Mouse (Mus musculus) kidney, postnatal 0 days (tissue): ENCODE data around the gene Rin2. TPM values are rescaled to one million over a fixed set of nuclear protein-coding genes. Genes with fewer than 3 reads are reported as not detected.
"Not testable (repeated sequence)": the region's sequence is repeated elsewhere in the genome, so short reads cannot be mapped to it uniquely, and the experiment has no call there.

Source experiments
- ATAC-seq: fragments of 200-750 bp; cut with Nextera tagmentation; replicated peaks from 2 replicates; pipeline ENCODE4 v1.8.0; 2017; ENCODE audit warnings: low read depth, moderate number of reproducible peaks, moderate TSS enrichment, moderate library complexity; ENCODE audit not compliant: low FRiP score
- DNase-seq: peaks from one replicate; pipeline ENCODE4 v3.0.0-alpha.2; 2016; ENCODE audit warnings: low spot score
- H3K27ac ChIP-seq: fragments of 300-500 bp; sonication (generic); 2 replicates; pipeline ENCODE4 v1.5.1; 2014; ENCODE audit warnings: mild to moderate bottlenecking
- H3K27me3 ChIP-seq: fragments of 300-500 bp; sonication (generic); 2 replicates; pipeline ENCODE4 v1.6.1; 2014; ENCODE audit warnings: low read length, mixed read lengths; ENCODE audit not compliant: insufficient read depth
- H3K36me3 ChIP-seq: fragments of 300-500 bp; sonication (generic); 2 replicates; pipeline ENCODE4 v1.6.1; 2014; ENCODE audit warnings: low read length, mixed read lengths; ENCODE audit not compliant: insufficient read depth
- H3K4me1 ChIP-seq: fragments of 300-500 bp; sonication (generic); replicated peaks from 2 replicates; pipeline ENCODE4 v1.6.1; 2014; ENCODE audit warnings: antibody characterized with exemption, low read length, mixed read lengths; ENCODE audit not compliant: insufficient read depth
- H3K4me2 ChIP-seq: fragments of 300-500 bp; sonication (generic); 2 replicates; pipeline ENCODE4 v1.6.1; 2014; ENCODE audit warnings: mild to moderate bottlenecking, low read length, moderate library complexity, mixed read lengths
- H3K4me3 ChIP-seq: fragments of 300-500 bp; sonication (generic); replicated peaks from 2 replicates; pipeline ENCODE4 v1.5.1; 2014; ENCODE audit warnings: low read depth, low read length
- H3K9ac ChIP-seq: fragments of 300-500 bp; sonication (generic); 2 replicates; pipeline ENCODE4 v1.6.1; 2014; ENCODE audit warnings: low read depth, low read length
- H3K9me3 ChIP-seq: fragments of 300-500 bp; sonication (generic); replicated peaks from 2 replicates; pipeline ENCODE4 v1.6.1; 2016; ENCODE audit warnings: low read length, inconsistent platforms, mixed read lengths
- CTCF ChIP-seq: IDR thresholded peaks from 2 replicates; pipeline ENCODE4 v1.5.1; 2016; ENCODE audit warnings: antibody characterized with exemption, low read depth, mild to moderate bottlenecking, moderate library complexity
- WGBS: fragments of 180-500 bp; shearing (Covaris S2); extraction: QIAGEN DNeasy Blood & Tissue Kit; methylation state at CpG from one replicate; pipeline ENCODE4 v1.1.7; 2014; 5-methylcytosine and 5-hydroxymethylcytosine counted together
- polyA plus RNA-seq: library from polyadenylated mRNA; unstranded; fragments of >200 nt; fragmentation: Nextera tagmentation; extraction: Ambion mirVana; gene quantifications from 2 replicates; pipeline ENCODE4 v1.2.1, GENCODE M21; 2015

The Rin2 gene
- polyA plus RNA-seq, 1 experiment from 2014 or later: 23.8 TPM

- no peak for DNase-seq
- peaks cover 14% of the 10 kb centered on the region for H3K4me1 ChIP-seq
- WGBS: 89% methylated on average over 6 of the region's 6 CpGs
- H3K9ac ChIP-seq: peak within 1 kb of the TSS; percentile 95
- no peaks in the 10 kb centered on the region for H3K27me3 ChIP-seq
- no peak for TF ChIP-seq CTCF
- peak within 1 kb of the TSS; percentile 64 for H3K4me2 ChIP-seq
- H3K9me3 ChIP-seq: no peaks in the 10 kb centered on the region
- 0 out of 2 replicates have a peak within 1 kb of the TSS, but pooled peaks have one; percentile 96 for H3K27ac ChIP-seq
- H3K4me3 ChIP-seq: peak within 1 kb of the TSS; percentile 94
- ATAC-seq: no peak
- H3K36me3 ChIP-seq: no peaks in the 10 kb centered on the region
These were observed 226.8 kb downstream of the Rin2 start, which contains the start of gene Naa20 for GRCm38 (mm10) chr2:145901861-145902260. Naa20 (plus strand) TSS chr2:145902099.

- H3K4me1 ChIP-seq: peaks cover 14% of the 10 kb centered on the region
- peak overlapping the region; percentile 96 for H3K27ac ChIP-seq
- peak overlapping the region; percentile 94 for H3K4me3 ChIP-seq
- H3K9me3 ChIP-seq: no peaks in the 10 kb centered on the region
- DNase-seq: peak; percentile 97
- peak; percentile 96 for ATAC-seq
- peak overlapping the region; percentile 95 for H3K9ac ChIP-seq
- no peaks in the 10 kb centered on the region for H3K27me3 ChIP-seq
- TF ChIP-seq CTCF: peak; percentile 68
- WGBS: under 1% methylated on average over 61 of the region's 68 CpGs
- H3K4me2 ChIP-seq: peak overlapping the region; percentile 64
- H3K36me3 ChIP-seq: no peaks in the 10 kb centered on the region
These were observed 228.3 kb downstream of the Rin2 start for GRCm38 (mm10) chr2:145903061-145903901.

- Histone ChIP-seq H3K27ac (peak overlapping the region; percentile 96; the same call in 1 of the 2 replicates), H3K36me3 (no peaks in the 10 kb centered on the region), H3K4me2 (peak overlapping the region; percentile 64), H3K4me1 (peaks cover 14% of the 10 kb centered on the region), H3K9me3 (no peaks in the 10 kb centered on the region), H3K4me3 (peak overlapping the region; percentile 94), H3K27me3 (no peaks in the 10 kb centered on the region), H3K9ac (peak overlapping the region; percentile 95)
- no peak for TF ChIP-seq CTCF
- DNase-seq (peak; percentile 29), ATAC-seq (no peak)
- whole genome bisulfite sequencing: 18% methylated on average over 12 of the region's 12 CpGs
These were observed 229.1 kb downstream of the Rin2 start for GRCm38 (mm10) chr2:145903983-145904616.

GRCm38 (mm10) chr2:145905156-145905555 lies 230.1 kb downstream of the Rin2 start:
- Histone ChIP-seq H3K4me3 (no peak overlapping the region), H3K9me3 (no peaks in the 10 kb centered on the region), H3K4me2 (0 out of 2 replicates have a peak overlapping the region, but pooled peaks have one; percentile 64), H3K27me3 (no peaks in the 10 kb centered on the region), H3K27ac (no peak overlapping the region), H3K4me1 (peaks cover 14% of the 10 kb centered on the region), H3K9ac (no peak overlapping the region), H3K36me3 (no peaks in the 10 kb centered on the region)
- no peak for ATAC-seq
- DNase-seq: no peak
- TF ChIP-seq CTCF: no peak
- 75% methylated on average over 6 of the region's 6 CpGs for WGBS

- TF ChIP-seq CTCF: peak; percentile 54
- not testable (repeated sequence) for H3K9me3 ChIP-seq, H3K27me3 ChIP-seq, ATAC-seq, H3K36me3 ChIP-seq, H3K27ac ChIP-seq, DNase-seq, H3K4me2 ChIP-seq, H3K4me3 ChIP-seq, H3K9ac ChIP-seq
- WGBS: 52% methylated on average over 4 of the region's 4 CpGs
- H3K4me1 ChIP-seq: peaks cover 14% of the 10 kb centered on the region
These were observed 230.9 kb downstream of the Rin2 start for GRCm38 (mm10) chr2:145905884-145906283.

GRCm38 (mm10) chr2:145920941-145921650 lies 246.1 kb downstream of the Rin2 start:
- no peaks in the 10 kb centered on the region for H3K9me3 ChIP-seq
- ATAC-seq (no peak; the same call in 1 of the 2 replicates), DNase-seq (no peak)
- H3K4me3 ChIP-seq: no peak overlapping the region
- H3K36me3 ChIP-seq: peaks cover 63% of the 10 kb centered on the region
- no peak overlapping the region for H3K9ac ChIP-seq
- peak; percentile 39; the same call in 1 of the 2 replicates for TF ChIP-seq CTCF
- 84% methylated on average over 8 of the region's 8 CpGs for WGBS
- no peaks in the 10 kb centered on the region for H3K27me3 ChIP-seq
- no peak overlapping the region for H3K4me2 ChIP-seq
- H3K4me1 ChIP-seq: no peaks in the 10 kb centered on the region
- H3K27ac ChIP-seq: no peak overlapping the region
